Mouse (Mus musculus): ENCODE results near the gene Tas2r134. TPM values are rescaled to one million over a fixed set of nuclear protein-coding genes. Genes with fewer than 3 reads are reported as not detected.

Gene Tas2r134
- polyA plus RNA-seq, 1 experiment from 2014 or later: not detected

- ATAC-seq: no peak
- no peak overlapping the region for H3K4me3 ChIP-seq (replicated peaks)
- no peaks in the 10 kb centered on the region for H3K27me3 ChIP-seq (replicated peaks)
- no peak overlapping the region for H3K4me2 ChIP-seq (replicated peaks)
- 56% methylated on average over 2 of the region's 2 CpGs for WGBS
- H3K27ac ChIP-seq: no peak overlapping the region
- no peak overlapping the region for H3K9ac ChIP-seq
- H3K36me3 ChIP-seq: no peaks in the 10 kb centered on the region
- no peaks in the 10 kb centered on the region for H3K4me1 ChIP-seq (replicated peaks)
- H3K9me3 ChIP-seq: no peaks in the 10 kb centered on the region
Observed at GRCm38 (mm10) chr2:51610897-51611296, 16.4 kb upstream of the Tas2r134 start.

GRCm38 (mm10) chr2:51613716-51614115 lies 13.6 kb upstream of the Tas2r134 start:
- WGBS: 64% methylated on average over 4 of the region's 4 CpGs
- H3K27me3 ChIP-seq (replicated peaks): no peaks in the 10 kb centered on the region
- H3K27ac ChIP-seq: no peak overlapping the region
- H3K9me3 ChIP-seq: no peaks in the 10 kb centered on the region
- no peak overlapping the region for H3K4me2 ChIP-seq (replicated peaks)
- no peaks in the 10 kb centered on the region for H3K4me1 ChIP-seq (replicated peaks)
- no peak overlapping the region for H3K9ac ChIP-seq
- H3K36me3 ChIP-seq: no peaks in the 10 kb centered on the region
- H3K4me3 ChIP-seq (replicated peaks): no peak overlapping the region
- no peak for ATAC-seq

- no peaks in the 10 kb centered on the region for H3K4me1 ChIP-seq (replicated peaks)
- no peaks in the 10 kb centered on the region for H3K9me3 ChIP-seq
- H3K4me3 ChIP-seq (replicated peaks): no peak overlapping the region
- H3K27me3 ChIP-seq (replicated peaks): no peaks in the 10 kb centered on the region
- 83% methylated on average over 2 of the region's 2 CpGs for WGBS
- H3K36me3 ChIP-seq: no peaks in the 10 kb centered on the region
- ATAC-seq: no peak
- H3K27ac ChIP-seq: no peak overlapping the region
- no peak overlapping the region for H3K4me2 ChIP-seq (replicated peaks)
- no peak overlapping the region for H3K9ac ChIP-seq
Observed at GRCm38 (mm10) chr2:51621931-51622330, 5.4 kb upstream of the Tas2r134 start.

- no peaks in the 10 kb centered on the region for H3K9me3 ChIP-seq
- no peaks in the 10 kb centered on the region for H3K27me3 ChIP-seq (replicated peaks)
- no peaks in the 10 kb centered on the region for H3K36me3 ChIP-seq
- no peak overlapping the region for H3K4me3 ChIP-seq (replicated peaks)
- H3K4me2 ChIP-seq (replicated peaks): no peak overlapping the region
- WGBS: 72% methylated on average over 3 of the region's 3 CpGs
- no peaks in the 10 kb centered on the region for H3K4me1 ChIP-seq (replicated peaks)
- no peak overlapping the region for H3K9ac ChIP-seq
- no peak for ATAC-seq
- no peak overlapping the region for H3K27ac ChIP-seq
Observed at GRCm38 (mm10) chr2:51626007-51626406, 1.3 kb upstream of the Tas2r134 start.

- H3K4me3 ChIP-seq (replicated peaks): no peak overlapping the region
- H3K27me3 ChIP-seq (replicated peaks): no peaks in the 10 kb centered on the region
- H3K9ac ChIP-seq: no peak overlapping the region
- H3K4me2 ChIP-seq (replicated peaks): no peak overlapping the region
- no peak overlapping the region for H3K27ac ChIP-seq
- no peaks in the 10 kb centered on the region for H3K4me1 ChIP-seq (replicated peaks)
- WGBS: 79% methylated on average over 2 of the region's 2 CpGs
- H3K9me3 ChIP-seq: no peaks in the 10 kb centered on the region
- no peak for ATAC-seq
- no peaks in the 10 kb centered on the region for H3K36me3 ChIP-seq
Observed at GRCm38 (mm10) chr2:51631428-51631827, 4.1 kb downstream of the Tas2r134 start.

- H3K4me2 ChIP-seq (replicated peaks): no peak overlapping the region
- H3K27ac ChIP-seq: no peak overlapping the region
- H3K27me3 ChIP-seq (replicated peaks): no peaks in the 10 kb centered on the region
- H3K9ac ChIP-seq: no peak overlapping the region
- ATAC-seq: no peak
- no peak overlapping the region for H3K4me3 ChIP-seq (replicated peaks)
- 79% methylated on average over 11 of the region's 11 CpGs for WGBS
- H3K9me3 ChIP-seq: no peaks in the 10 kb centered on the region
- no peaks in the 10 kb centered on the region for H3K4me1 ChIP-seq (replicated peaks)
- H3K36me3 ChIP-seq: no peaks in the 10 kb centered on the region
Observed at GRCm38 (mm10) chr2:51637681-51638080, 10.4 kb downstream of the Tas2r134 start.

GRCm38 (mm10) chr2:51641635-51642034 lies 14.3 kb downstream of the Tas2r134 start:
- Histone ChIP-seq H3K9me3 (no peaks in the 10 kb centered on the region), H3K36me3 (no peaks in the 10 kb centered on the region), H3K4me1 (replicated peaks) (no peaks in the 10 kb centered on the region), H3K27me3 (replicated peaks) (no peaks in the 10 kb centered on the region), H3K4me2 (replicated peaks) (no peak overlapping the region), H3K9ac (no peak overlapping the region), H3K4me3 (replicated peaks) (no peak overlapping the region), H3K27ac (no peak overlapping the region)
- ATAC-seq: no peak
- WGBS: 88% methylated on average over 7 of the region's 7 CpGs

GRCm38 (mm10) chr2:51643244-51644139 lies 16.2 kb downstream of the Tas2r134 start:
- H3K4me3 ChIP-seq (replicated peaks): no peak overlapping the region
- 75% methylated on average over 7 of the region's 7 CpGs for WGBS
- H3K9me3 ChIP-seq: no peaks in the 10 kb centered on the region
- H3K9ac ChIP-seq: no peak overlapping the region
- H3K27me3 ChIP-seq (replicated peaks): no peaks in the 10 kb centered on the region
- H3K36me3 ChIP-seq: no peaks in the 10 kb centered on the region
- H3K27ac ChIP-seq: no peak overlapping the region
- H3K4me1 ChIP-seq (replicated peaks): no peaks in the 10 kb centered on the region
- H3K4me2 ChIP-seq (replicated peaks): no peak overlapping the region
- no peak for ATAC-seq

GRCm38 (mm10) chr2:51647972-51648371 lies 20.7 kb downstream of the Tas2r134 start:
- H3K9ac ChIP-seq: no peak overlapping the region
- no peak overlapping the region for H3K27ac ChIP-seq
- 82% methylated on average over 2 of the region's 3 CpGs for WGBS
- ATAC-seq: no peak
- no peak overlapping the region for H3K4me2 ChIP-seq (replicated peaks)
- H3K9me3 ChIP-seq: no peaks in the 10 kb centered on the region
- H3K4me1 ChIP-seq (replicated peaks): 0 out of 2 replicates have a peak, but pooled peaks cover 3% of the 10 kb centered on the region
- H3K4me3 ChIP-seq (replicated peaks): no peak overlapping the region
- H3K27me3 ChIP-seq (replicated peaks): no peaks in the 10 kb centered on the region
- H3K36me3 ChIP-seq: no peaks in the 10 kb centered on the region

GRCm38 (mm10) chr2:51649887-51650286 lies 22.6 kb downstream of the Tas2r134 start:
- no peaks in the 10 kb centered on the region for H3K36me3 ChIP-seq
- 0 out of 2 replicates have a peak, but pooled peaks cover 3% of the 10 kb centered on the region for H3K4me1 ChIP-seq (replicated peaks)
- no peak overlapping the region for H3K4me2 ChIP-seq (replicated peaks)
- no peaks in the 10 kb centered on the region for H3K9me3 ChIP-seq
- no peak overlapping the region for H3K27ac ChIP-seq
- WGBS: 52% methylated on average over 1 of the region's 1 CpGs
- H3K4me3 ChIP-seq (replicated peaks): no peak overlapping the region
- H3K27me3 ChIP-seq (replicated peaks): no peaks in the 10 kb centered on the region
- peak; percentile 34; the same call in 1 of the 2 replicates for ATAC-seq
- no peak overlapping the region for H3K9ac ChIP-seq

GRCm38 (mm10) chr2:51652086-51652485 lies 24.8 kb downstream of the Tas2r134 start:
- no peak overlapping the region for H3K9ac ChIP-seq
- H3K4me3 ChIP-seq (replicated peaks): no peak overlapping the region
- H3K9me3 ChIP-seq: no peaks in the 10 kb centered on the region
- H3K27me3 ChIP-seq (replicated peaks): no peaks in the 10 kb centered on the region
- H3K4me1 ChIP-seq (replicated peaks): 0 out of 2 replicates have a peak, but pooled peaks cover 3% of the 10 kb centered on the region
- H3K36me3 ChIP-seq: no peaks in the 10 kb centered on the region
- 91% methylated on average over 10 of the region's 10 CpGs for WGBS
- no peak for ATAC-seq
- H3K4me2 ChIP-seq (replicated peaks): no peak overlapping the region
- no peak overlapping the region for H3K27ac ChIP-seq

- H3K27me3 ChIP-seq (replicated peaks): no peaks in the 10 kb centered on the region
- no peaks in the 10 kb centered on the region for H3K4me1 ChIP-seq (replicated peaks)
- WGBS: 64% methylated on average over 3 of the region's 3 CpGs
- no peak overlapping the region for H3K4me2 ChIP-seq (replicated peaks)
- no peak overlapping the region for H3K4me3 ChIP-seq (replicated peaks)
- no peaks in the 10 kb centered on the region for H3K36me3 ChIP-seq
- no peak overlapping the region for H3K27ac ChIP-seq
- H3K9ac ChIP-seq: no peak overlapping the region
- no peak for ATAC-seq
- H3K9me3 ChIP-seq: no peaks in the 10 kb centered on the region
Observed at GRCm38 (mm10) chr2:51657684-51658083, 30.4 kb downstream of the Tas2r134 start.

- Histone ChIP-seq H3K4me2 (replicated peaks) (no peak overlapping the region), H3K36me3 (no peaks in the 10 kb centered on the region), H3K4me3 (replicated peaks) (no peak overlapping the region), H3K27me3 (replicated peaks) (no peaks in the 10 kb centered on the region), H3K9me3 (no peaks in the 10 kb centered on the region), H3K9ac (no peak overlapping the region), H3K4me1 (replicated peaks) (no peaks in the 10 kb centered on the region), H3K27ac (no peak overlapping the region)
- ATAC-seq: no peak
- 66% methylated on average over 5 of the region's 5 CpGs for whole genome bisulfite sequencing
Observed at GRCm38 (mm10) chr2:51658288-51658687, 31.0 kb downstream of the Tas2r134 start.
